Mouse (Mus musculus) CD8-positive naive resting alpha-beta T cell, adult 2 months (primary cell): ENCODE measurements around the gene Neurl3.

ENCODE experiments used
- DNase-seq, 2 experiments: peaks; one replicate each; pipeline ENCODE4 v3.0.0; 2022; ENCODE audit warnings: low read depth in 2 of 2, low spot score in 2 of 2

Neurl3 gene

GRCm38 (mm10) chr1:36298107-36298506 is 23.6 kb upstream of the Neurl3 start:
- no peak for DNase-seq

DNA sequence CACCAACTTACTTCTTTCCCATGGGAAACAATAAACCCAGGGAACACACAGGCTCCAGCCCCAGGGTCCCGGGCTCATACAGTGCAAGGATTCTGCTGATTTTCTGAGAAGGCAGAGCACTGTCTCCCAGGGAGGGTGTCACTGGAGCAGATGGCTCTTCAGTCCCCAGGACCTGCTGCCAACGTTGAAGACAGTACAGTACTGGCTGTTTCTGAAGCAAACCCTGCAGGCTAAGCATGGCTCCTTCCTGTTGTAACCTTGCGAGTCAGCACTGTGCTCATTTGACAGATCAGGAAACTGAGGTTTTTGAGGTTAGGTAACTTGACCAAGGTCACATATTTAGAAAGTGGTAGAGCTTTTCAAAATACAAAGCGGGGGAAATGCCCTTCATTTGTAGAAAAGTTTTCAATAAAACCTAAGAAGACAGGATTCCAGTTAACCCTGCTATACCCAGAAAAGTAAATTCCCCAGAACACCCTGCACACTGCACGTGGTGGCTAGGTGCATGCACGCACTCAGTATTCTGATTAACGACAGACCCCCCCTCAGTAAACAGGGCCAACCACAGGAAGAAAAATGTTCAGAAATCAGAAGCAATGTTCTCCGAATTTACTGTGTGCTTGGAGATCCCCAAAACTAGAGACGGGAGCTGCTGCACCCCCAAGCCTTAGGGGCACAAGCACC is 22.1 kb upstream of the Neurl3 start:
- peak in 1 of 2 experiments; percentile 59 for DNase-seq

DNA sequence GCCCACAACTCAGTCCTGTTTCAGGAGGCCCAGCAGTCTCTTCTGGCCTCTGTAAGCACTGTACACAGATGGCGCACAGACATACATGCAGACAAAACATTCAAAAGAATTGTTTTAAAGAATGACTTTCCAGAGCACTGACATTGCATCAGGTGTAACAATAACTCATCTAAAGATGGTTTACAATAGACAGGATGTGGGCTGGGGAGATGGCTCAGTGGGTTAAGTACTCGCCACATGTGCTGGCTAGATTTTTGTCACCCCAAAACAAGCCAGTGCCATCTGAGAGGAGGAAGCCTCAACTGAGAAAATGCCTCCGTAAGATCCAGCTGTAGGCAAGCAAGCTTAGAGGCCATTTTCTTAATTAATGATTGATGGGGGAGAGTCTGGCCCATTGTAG is 19.9 kb upstream of the Neurl3 start:
- DNase-seq = peak; percentile 54 to 69

GRCm38 (mm10) chr1:36293470-36293869 is 19.0 kb upstream of the Neurl3 start:
- peak; percentile 48 to 68 for DNase-seq

GRCm38 (mm10) chr1:36281849-36282248 is 7.4 kb upstream of the Neurl3 start:
- peak in 1 of 2 experiments; percentile 49 for DNase-seq

- no peak for DNase-seq
Observed at GRCm38 (mm10) chr1:36280938-36281337, 6.5 kb upstream of the Neurl3 start.

DNA sequence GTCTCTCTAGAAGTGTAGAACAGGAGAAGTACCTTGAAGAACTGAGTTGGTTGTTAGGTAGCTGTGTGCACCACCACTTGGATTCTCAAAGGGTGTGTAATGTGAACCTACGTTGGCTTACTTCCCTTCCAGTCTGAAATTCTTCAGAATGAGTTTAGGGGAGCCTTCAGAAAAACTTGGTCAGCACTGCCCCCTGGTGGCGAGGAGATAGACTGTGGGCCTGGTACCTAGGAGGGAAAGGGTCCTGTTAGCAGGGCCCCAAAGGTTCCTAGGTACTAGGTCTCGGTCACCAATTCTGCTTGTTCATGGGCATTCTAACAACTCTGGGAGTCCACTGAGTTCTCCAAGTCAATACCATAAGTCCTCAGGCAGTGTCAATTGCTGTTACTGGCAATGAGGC is 4.7 kb upstream of the Neurl3 start:
- DNase-seq = peak; percentile 86 to 90

DNA sequence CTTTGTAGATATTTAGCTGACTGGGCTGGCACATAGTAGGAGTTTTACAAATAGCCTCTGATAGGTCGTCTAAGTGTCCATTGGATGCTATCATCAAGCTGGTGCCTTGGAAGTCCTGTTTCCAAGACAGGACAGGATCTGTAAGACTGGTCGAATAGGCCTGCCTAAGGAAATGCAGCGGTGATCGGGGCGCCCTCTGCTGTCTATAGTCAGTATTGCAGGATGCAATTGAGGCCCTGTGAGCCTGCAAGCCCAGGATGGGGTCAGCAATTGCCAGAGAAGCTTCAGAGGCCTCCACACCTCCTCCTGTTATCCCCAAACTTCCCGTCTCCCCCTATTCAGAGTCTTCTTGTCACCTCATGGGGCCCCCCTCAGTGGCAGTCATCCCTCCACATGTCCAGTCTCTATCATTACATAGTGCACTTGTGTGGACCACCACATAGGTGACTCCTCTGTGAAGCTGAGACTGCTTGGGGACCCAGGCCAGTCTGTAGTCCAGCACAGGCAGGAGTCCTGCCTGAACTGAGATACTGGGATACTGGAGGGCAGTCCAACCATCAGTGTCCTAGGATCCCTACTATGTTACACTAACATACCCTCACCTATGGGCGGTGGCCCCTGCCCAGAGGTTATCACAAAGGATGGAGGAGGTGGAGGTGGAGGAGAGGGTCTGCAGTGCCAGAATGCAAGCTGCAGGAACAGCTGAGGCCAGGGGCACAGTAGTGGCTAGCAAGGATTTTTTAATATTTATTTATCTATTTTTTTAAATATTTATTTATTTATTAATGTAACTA is 3.0 kb upstream of the Neurl3 start:
- DNase-seq = peak; percentile 88 to 91

DNA sequence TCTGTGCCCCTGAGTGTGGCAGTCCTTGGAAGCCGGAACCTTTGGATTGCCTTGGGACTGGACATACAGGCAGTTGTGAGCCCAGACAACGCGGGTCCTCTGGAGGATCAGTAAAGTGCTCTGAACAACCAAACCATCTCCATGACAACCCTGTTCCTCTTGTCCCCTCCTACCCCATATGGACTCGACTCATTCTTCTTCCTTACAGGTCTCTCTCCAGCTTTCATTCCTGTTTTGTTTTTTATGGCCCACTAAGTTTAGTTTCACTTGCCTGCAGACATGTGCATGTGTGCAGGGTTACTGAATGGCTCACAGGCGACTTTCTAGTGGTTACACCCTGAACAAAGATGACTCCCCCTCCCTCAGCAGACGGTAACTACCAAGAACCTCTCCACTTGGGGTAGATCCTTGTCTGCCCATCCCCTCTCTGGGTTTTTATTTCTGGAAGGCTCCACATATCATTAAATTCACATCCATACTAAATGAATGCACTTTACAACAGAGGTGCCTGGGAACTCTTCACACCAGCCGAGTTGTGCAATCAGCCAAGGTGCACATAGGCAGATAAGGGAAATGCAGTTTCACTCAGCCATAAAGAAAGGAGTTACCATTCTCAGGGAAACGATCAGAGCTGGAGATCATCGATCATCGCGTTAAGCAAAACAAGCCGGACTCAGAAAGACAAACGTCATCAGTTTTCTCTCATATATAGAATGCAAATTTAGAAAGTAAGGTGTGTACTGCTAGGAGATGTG is 1.3 kb upstream of the Neurl3 start:
- DNase-seq = no peak

DNA sequence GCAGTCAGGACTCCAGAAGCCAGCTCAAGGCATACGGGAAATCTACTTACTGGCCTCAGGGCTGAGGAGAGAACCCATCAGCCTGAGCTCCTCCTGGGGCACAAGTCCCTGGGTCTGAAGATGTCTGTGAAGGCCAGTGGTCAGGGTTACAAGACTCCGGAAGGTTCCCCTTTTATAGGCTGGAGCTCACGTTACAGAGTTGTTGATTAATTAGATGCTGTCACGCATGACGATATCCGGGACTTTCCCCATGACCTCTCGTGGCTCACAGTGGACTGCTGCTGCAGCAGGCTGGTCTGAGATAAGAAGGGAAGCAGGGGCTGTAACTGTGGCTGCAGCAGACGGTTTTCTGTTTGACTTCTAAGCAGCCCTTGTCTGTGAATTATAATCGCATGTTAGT is 1.2 kb downstream of the Neurl3 start:
- peak in 1 of 2 experiments; percentile 46 for DNase-seq

GRCm38 (mm10) chr1:36272546-36272945 is 1.9 kb downstream of the Neurl3 start:
- DNase-seq = peak; percentile 67 to 74

- DNase-seq = no peak
Observed at GRCm38 (mm10) chr1:36271516-36272230, 2.8 kb downstream of the Neurl3 start.

GRCm38 (mm10) chr1:36270666-36271065 is 3.8 kb downstream of the Neurl3 start:
- DNase-seq = no peak

DNA sequence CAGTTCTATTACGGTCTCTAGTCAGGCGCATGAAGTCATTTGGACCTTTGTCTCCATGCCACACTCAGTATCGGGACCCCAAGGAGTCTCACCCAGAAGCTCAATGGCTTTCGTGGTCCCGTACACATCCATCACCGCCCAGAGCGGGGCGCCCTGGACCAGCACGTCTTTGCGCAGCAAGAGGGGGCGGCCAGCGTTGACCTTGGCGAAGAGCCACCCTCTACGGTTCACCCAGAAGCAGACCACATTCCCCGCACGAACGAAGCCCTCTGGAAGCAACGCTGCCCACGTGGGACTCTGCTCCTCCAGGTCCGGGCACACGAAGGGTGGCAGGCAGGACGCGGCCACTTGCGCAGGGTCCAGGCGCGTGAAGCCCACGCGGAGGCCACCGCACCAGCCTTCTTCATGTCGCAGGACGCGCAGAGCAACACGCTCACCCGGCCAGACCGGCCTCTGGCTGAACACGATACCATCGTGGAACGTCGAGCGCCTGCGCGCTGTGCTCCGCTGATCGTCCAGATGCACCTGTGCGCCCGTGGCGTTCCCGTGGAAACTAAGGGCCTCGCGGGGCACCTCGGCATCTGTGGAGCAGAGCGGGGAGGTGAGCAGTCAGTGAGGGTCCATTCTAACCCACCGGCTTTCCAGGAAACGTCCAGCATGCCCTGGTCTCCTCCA is 5.2 kb downstream of the Neurl3 start:
- DNase-seq = no peak

DNA sequence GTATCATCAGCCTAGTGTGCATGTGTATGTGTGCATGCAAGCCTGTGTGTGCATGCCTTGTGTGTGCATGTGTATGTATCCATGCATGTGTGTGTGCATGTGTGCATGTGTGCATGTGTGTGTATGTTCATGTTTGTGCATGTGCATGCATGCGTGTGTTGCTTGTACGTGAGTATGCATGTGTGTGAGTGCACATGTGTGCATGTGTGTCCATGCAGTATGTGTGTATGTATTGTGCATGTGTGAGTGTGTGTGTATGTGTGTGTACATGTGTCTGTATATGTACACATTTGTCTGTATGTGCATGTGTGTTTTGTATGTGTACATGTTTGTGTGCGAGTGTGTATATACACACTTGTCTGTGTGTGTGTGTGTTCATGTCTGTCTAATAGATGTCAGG is 6.9 kb downstream of the Neurl3 start:
- no peak for DNase-seq

GRCm38 (mm10) chr1:36266293-36266692 is 8.2 kb downstream of the Neurl3 start:
- DNase-seq = no peak

DNA sequence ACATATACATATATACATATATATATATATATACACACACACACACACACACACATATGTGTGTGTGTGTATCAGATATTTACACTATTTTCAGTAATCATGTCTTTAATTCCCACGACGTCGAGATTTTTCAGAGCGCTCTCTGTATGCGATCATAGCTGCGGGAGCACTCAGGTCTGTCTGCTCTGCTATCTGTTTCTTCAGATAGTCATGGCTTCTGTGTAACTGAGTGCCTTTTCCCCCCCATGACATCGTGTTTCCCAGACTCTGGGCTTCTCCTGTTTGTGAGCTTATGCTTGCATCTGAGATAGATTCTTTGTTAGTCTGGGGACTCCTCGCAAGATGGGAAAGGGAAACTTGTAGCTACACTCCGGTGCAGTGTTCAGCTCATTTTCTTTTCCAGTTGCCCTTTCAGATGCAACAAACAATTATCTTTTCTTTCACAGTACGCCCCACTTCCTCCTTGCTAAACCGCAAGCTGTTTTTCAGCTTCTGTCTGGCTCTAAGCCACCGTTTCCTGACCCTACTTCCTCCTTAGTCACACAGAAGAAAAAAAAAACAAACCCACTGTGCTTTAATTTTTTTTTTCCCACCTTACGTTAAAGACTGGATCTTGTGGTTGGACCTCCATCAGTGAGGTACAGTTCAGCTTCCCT is 10.5 kb downstream of the Neurl3 start:
- DNase-seq = peak; percentile 61 to 80

DNA sequence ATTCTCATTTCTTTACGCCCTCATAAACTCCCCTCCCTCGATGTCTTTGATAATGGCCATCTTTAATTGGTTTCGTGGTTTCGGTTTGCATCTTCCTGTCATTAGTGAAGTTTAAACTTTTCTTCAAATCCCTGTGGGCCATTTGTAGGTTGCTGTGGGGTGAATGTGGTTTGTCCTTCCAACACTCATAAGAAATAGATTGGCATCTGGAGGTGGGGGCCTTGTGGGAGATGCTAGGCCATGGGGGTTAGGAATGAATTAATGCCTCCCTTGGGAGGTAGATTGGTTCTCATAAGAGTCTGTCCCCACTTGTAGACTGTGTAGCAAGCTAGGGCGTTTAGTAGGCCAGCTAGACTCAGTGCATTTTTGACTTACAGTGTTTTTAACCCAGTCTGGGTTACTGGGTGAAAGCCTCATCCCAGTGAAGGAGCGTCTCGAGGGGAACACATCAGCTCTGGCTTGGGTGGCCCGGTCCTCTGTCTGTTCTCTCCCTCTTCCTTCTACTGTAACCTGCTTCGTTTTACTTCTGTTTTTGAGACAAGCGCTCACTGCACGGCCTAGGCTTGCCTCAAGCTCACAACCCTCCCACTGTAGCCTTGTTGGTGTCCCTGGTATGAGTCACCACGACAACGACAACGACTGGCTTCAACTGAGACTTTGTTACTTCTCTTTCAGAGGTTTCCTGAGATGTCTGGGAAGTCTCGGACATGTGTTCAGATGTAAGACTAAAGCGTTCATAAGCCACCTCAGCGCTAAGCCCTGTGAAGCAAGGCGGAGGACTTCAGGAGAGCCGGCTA is 12.6 kb downstream of the Neurl3 start:
- DNase-seq = peak in 1 of 2 experiments; percentile 26

GRCm38 (mm10) chr1:36260418-36260817 is 14.1 kb downstream of the Neurl3 start:
- peak in 1 of 2 experiments; percentile 31 for DNase-seq
